Mouse (Mus musculus): Measurements from ENCODE around the gene Gm20388.

Gene Gm20388

GRCm38 (mm10) chr8:123105553-123106326 lies 3195.1 kb downstream of the Gm20388 start:
- DNase-seq, result no peak

- peak; percentile 44 for DNase-seq
These were observed 3195.9 kb downstream of the Gm20388 start for GRCm38 (mm10) chr8:123106531-123106930.

- DNase-seq, result no peak
These were observed 3197.4 kb downstream of the Gm20388 start for GRCm38 (mm10) chr8:123108010-123108409.

GRCm38 (mm10) chr8:123108953-123109352 lies 3198.3 kb downstream of the Gm20388 start:
- no peak for DNase-seq

GRCm38 (mm10) chr8:123110649-123111048 lies 3200.0 kb downstream of the Gm20388 start:
- peak; percentile 70 for DNase-seq

GRCm38 (mm10) chr8:123112892-123113291 lies 3202.3 kb downstream of the Gm20388 start:
- no peak for DNase-seq

- peak; percentile 54 for DNase-seq
These were observed 3203.3 kb downstream of the Gm20388 start for GRCm38 (mm10) chr8:123113908-123114469.

GRCm38 (mm10) chr8:123114644-123115043 lies 3204.0 kb downstream of the Gm20388 start:
- no peak for DNase-seq

- DNase-seq, result peak; percentile 55
These were observed 3206.6 kb downstream of the Gm20388 start, which contains the start of gene Cpne7 for GRCm38 (mm10) chr8:123117127-123117731. Gene Cpne7, plus strand, starts transcription at chr8:123117374.

- no peak for DNase-seq
These were observed 3207.1 kb downstream of the Gm20388 start for GRCm38 (mm10) chr8:123117744-123118143.

GRCm38 (mm10) chr8:123122059-123122458 lies 3211.4 kb downstream of the Gm20388 start:
- peak; percentile 49 for DNase-seq

- DNase-seq, result no peak
These were observed 3212.0 kb downstream of the Gm20388 start for GRCm38 (mm10) chr8:123122670-123123069.

GRCm38 (mm10) chr8:123126193-123126816 lies 3215.7 kb downstream of the Gm20388 start:
- DNase-seq, result peak; percentile 82

- DNase-seq, result peak; percentile 43
These were observed 3220.4 kb downstream of the Gm20388 start for GRCm38 (mm10) chr8:123131041-123131440.

- DNase-seq, result no peak
These were observed 3222.3 kb downstream of the Gm20388 start for GRCm38 (mm10) chr8:123132953-123133352.

GRCm38 (mm10) chr8:123134149-123134713 lies 3223.6 kb downstream of the Gm20388 start:
- no peak for DNase-seq

- no peak for DNase-seq
These were observed 3224.8 kb downstream of the Gm20388 start for GRCm38 (mm10) chr8:123135406-123135805.

- no peak for DNase-seq
These were observed 3225.2 kb downstream of the Gm20388 start for GRCm38 (mm10) chr8:123135806-123136205.

GRCm38 (mm10) chr8:123136287-123136686 lies 3225.6 kb downstream of the Gm20388 start:
- no peak for DNase-seq

- peak; percentile 76 for DNase-seq
These were observed 3227.0 kb downstream of the Gm20388 start for GRCm38 (mm10) chr8:123137645-123138077.

- DNase-seq, result no peak
These were observed 3228.1 kb downstream of the Gm20388 start for GRCm38 (mm10) chr8:123138741-123139140.

GRCm38 (mm10) chr8:123141741-123142462 lies 3231.3 kb downstream of the Gm20388 start:
- peak; percentile 85 for DNase-seq
